Mouse (Mus musculus): ENCODE measurements around the gene Zfp451. TPM values are rescaled to one million over a fixed set of nuclear protein-coding genes. Genes with fewer than 3 reads are reported as not detected.
A peak's percentile ranks its signal among the peaks of the same experiment; 100 is the strongest.
"Not testable (repeated sequence)": the region's sequence is repeated elsewhere in the genome, so short reads cannot be mapped to it uniquely, and the experiment has no call there.

Gene Zfp451
- 28.5 and 31.4 TPM in 2 replicates for polyA plus RNA-seq (2015; fragmentation: Nextera tagmentation; extraction: Ambion mirVana)

DNA sequence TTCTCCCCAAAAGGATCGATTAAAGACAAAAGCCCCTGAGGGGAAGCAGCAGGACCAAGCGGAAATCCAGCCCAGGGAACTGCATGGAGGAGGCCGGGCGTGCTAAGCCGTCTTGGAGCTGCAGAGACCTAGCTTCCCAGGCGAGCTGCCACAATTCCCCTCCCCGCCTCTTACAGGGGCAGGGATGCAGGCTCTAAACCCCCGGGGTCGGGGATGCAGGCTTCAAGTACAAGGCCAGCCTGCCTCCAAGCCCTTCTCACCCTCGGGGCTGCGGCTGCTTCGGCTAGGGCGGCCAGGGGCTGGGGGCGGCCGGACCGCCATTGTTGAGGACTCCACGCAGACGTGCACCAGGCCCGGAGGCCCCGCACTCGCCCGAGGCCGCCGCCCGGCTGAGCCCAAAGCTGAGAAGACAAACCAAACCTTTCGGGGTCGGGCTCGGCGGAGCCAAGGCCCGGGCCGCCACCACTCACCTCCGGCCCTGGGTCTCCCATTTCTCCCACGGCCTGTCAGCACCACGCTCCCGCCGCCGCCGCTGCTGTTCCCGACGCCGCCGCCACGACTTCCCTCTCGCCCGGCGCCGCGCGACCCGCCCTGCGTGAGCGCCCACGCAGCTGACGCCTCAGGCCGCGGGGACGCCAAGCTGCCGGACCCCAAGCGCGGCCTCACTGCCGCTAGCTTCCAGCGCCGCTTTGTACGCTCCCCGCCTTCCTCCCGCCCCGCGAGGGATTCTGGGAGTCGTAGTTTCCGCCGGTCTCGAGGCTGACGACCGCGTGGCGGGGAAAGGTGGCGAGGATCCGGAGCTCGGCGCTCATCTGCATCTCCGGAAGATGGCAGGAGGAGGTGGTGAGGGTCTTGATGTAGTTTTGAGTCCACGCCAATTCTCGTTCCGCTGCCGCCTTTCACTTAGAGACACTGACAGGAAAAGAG lies at the start of gene Zfp451:
Zfp451 (minus strand) TSS at position 728 of the 927 bp plus-strand sequence.
- H3K9me3 ChIP-seq, result no peaks in the 10 kb centered on the region
- peaks cover 29% of the 10 kb centered on the region for H3K36me3 ChIP-seq
- under 1% methylated on average over 84 of the region's 85 CpGs for WGBS
- peak within 1 kb of the TSS; percentile 98 for H3K4me3 ChIP-seq
- peak within 1 kb of the TSS; percentile 78 for H3K4me2 ChIP-seq
- H3K27me3 ChIP-seq, result no peaks in the 10 kb centered on the region
- H3K9ac ChIP-seq, result peak within 1 kb of the TSS; percentile 98
- peaks cover 18% of the 10 kb centered on the region for H3K4me1 ChIP-seq
- H3K27ac ChIP-seq, result peak within 1 kb of the TSS; percentile 92
- ATAC-seq (ENCODE audit: insufficient number of reproducible peaks, insufficient read depth, low FRiP score, low TSS enrichment, low read depth), result peak; percentile 90

DNA sequence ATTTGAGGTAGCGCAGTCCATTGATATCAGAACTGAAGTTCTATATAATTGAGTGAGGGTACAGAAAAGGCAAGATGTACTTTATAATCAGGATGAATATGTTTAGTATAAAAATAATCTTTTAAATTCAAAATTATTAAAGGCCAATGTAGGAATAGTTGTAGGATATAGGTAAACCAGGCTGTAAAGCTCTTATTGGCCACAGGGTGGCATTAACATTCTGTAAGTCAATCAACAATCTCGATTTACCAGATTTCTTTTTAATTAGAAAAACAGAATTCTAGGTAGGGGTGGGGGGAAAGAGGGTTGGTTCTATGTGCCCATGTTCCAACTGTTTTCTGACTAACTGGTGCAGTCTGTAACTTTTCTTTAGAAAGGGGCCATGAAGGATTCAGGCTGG lies 32.4 kb upstream of the Zfp451 start:
- H3K27ac ChIP-seq, result no peak overlapping the region
- no peaks in the 10 kb centered on the region for H3K36me3 ChIP-seq
- WGBS, result 92% methylated on average over 2 of the region's 2 CpGs
- no peaks in the 10 kb centered on the region for H3K9me3 ChIP-seq
- H3K9ac ChIP-seq, result no peak overlapping the region
- no peaks in the 10 kb centered on the region for H3K27me3 ChIP-seq
- no peaks in the 10 kb centered on the region for H3K4me1 ChIP-seq
- no peak overlapping the region for H3K4me3 ChIP-seq
- no peak for ATAC-seq (ENCODE audit: insufficient number of reproducible peaks, insufficient read depth, low FRiP score, low TSS enrichment, low read depth)
- no peak overlapping the region for H3K4me2 ChIP-seq

DNA sequence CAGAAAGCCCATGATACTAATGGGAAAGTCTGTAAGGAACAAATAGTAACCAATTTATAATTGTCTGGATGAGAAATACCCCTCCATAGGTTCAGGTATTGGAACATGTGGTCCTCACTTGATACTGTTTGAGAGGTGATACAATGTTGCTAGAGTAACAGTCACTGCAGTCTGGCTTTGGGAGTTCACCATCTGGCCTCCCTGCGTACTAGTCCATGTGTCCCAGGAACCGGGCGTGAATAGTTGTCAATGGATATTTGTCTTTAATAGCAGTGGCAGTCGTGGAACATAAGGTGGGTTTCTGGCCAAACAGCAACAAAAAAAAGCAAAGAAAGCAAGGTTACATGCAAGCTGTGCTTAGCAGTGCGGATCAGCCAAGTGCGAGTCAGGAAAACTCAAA lies 29.4 kb upstream of the Zfp451 start:
- no peak overlapping the region for H3K4me3 ChIP-seq
- H3K9ac ChIP-seq, result no peak overlapping the region
- no peak overlapping the region for H3K4me2 ChIP-seq
- no peak overlapping the region for H3K27ac ChIP-seq
- ATAC-seq (ENCODE audit: insufficient number of reproducible peaks, insufficient read depth, low FRiP score, low TSS enrichment, low read depth), result no peak
- H3K27me3 ChIP-seq, result no peaks in the 10 kb centered on the region
- H3K36me3 ChIP-seq, result no peaks in the 10 kb centered on the region
- H3K9me3 ChIP-seq, result no peaks in the 10 kb centered on the region
- WGBS, result 85% methylated on average over 6 of the region's 6 CpGs
- no peaks in the 10 kb centered on the region for H3K4me1 ChIP-seq

DNA sequence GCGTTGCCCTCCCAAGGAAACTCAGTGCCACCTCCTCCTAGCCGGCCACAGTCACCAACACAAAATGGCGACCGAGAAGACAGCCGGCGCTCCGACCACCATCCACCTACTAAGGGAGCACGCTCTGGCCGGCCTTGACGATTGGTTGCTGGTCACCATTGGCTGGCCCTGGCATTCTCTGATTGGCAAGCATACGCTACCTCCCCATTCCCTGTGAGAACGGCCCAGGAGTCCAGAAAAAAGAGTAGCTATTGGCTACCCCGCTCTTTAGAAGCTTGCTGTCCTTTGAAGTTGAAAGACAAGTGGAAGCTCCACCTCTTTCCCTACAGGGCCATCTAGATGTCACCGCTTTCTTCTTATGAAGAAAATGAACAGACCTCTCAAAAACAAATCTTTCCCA lies 24.6 kb upstream of the Zfp451 start:
- H3K36me3 ChIP-seq; H3K4me3 ChIP-seq; ATAC-seq (ENCODE audit: insufficient number of reproducible peaks, insufficient read depth, low FRiP score, low TSS enrichment, low read depth); H3K9ac ChIP-seq; H3K4me2 ChIP-seq; H3K27me3 ChIP-seq; H3K9me3 ChIP-seq; H3K4me1 ChIP-seq; H3K27ac ChIP-seq: not testable (repeated sequence)
- WGBS, result 90% methylated on average over 14 of the region's 14 CpGs

DNA sequence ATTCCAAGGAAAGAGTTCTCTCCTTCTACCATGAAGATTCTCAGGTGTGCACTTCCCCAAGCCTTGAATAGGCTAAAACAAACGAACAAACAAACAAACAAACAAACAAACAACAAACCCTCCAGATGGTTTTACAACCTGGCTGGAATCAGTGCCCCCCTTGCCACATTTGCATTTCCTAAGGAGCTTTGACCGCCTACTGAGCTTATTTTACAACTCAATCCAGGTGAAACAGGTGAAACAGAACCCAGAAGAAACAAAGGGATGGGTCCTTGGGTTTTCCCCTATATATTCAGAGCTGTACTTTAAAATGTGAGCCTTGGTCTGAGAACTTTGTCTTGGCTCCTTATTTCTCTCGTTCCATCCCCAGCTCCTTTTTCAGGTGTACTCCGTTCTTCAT lies 16.2 kb upstream of the Zfp451 start:
- no peaks in the 10 kb centered on the region for H3K36me3 ChIP-seq
- no peak overlapping the region for H3K4me3 ChIP-seq
- no peaks in the 10 kb centered on the region for H3K27me3 ChIP-seq
- H3K9ac ChIP-seq, result no peak overlapping the region
- H3K4me2 ChIP-seq, result no peak overlapping the region
- ATAC-seq (ENCODE audit: insufficient number of reproducible peaks, insufficient read depth, low FRiP score, low TSS enrichment, low read depth), result no peak
- no peaks in the 10 kb centered on the region for H3K4me1 ChIP-seq
- H3K27ac ChIP-seq, result no peak overlapping the region
- 73% methylated on average over 4 of the region's 4 CpGs for WGBS
- peaks cover 6% of the 10 kb centered on the region for H3K9me3 ChIP-seq

DNA sequence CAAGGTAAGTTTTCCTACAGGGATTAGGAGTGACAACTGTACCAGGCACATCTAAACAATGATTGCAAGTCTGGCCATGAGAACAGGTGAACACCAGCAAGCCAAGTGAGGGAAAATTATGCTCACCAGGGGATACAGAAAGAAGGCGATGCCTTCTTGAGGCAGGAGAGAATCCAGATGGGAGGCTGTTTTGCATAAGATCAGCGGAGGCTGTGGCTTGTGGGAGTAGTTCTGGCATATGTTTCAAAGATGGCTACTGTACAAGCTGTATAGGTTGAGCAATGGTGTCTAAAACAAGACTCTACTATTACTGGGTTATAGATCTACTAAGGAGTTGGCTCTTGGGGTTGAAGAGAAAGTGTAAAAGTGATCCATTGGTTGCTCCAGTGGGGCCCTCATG lies 3.5 kb upstream of the Zfp451 start:
- Histone ChIP-seq H3K9ac (no peak overlapping the region), H3K27me3 (no peaks in the 10 kb centered on the region), H3K4me1 (peaks cover 10% of the 10 kb centered on the region), H3K36me3 (peaks cover 2% of the 10 kb centered on the region; the same call in 1 of the 2 replicates), H3K4me3 (no peak overlapping the region), H3K9me3 (no peaks in the 10 kb centered on the region), H3K27ac (no peak overlapping the region), H3K4me2 (no peak overlapping the region)
- WGBS, result 78% methylated on average over 2 of the region's 2 CpGs
- no peak for ATAC-seq (ENCODE audit: insufficient number of reproducible peaks, insufficient read depth, low FRiP score, low TSS enrichment, low read depth)

DNA sequence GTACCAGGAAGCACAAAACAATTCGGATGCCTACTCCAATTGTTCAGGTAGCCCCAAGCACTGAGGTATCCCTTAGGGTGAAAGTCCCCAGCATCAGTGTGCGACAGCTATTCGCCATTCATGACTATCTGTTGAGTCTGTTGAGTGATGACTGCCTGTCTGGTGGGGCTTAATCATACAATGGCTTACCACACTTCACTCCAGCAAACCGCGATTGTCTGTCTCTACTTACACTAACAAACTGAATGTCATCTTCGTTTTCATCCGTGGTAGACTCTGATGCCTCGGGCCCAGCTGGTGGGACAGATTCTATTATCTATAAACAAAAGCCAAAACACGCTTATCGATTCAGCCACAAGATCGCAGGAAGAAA lies 914 bp downstream of the Zfp451 start:
- Histone ChIP-seq H3K9me3 (no peaks in the 10 kb centered on the region), H3K9ac (peak overlapping the region; percentile 98), H3K27me3 (no peaks in the 10 kb centered on the region), H3K4me2 (peak overlapping the region; percentile 78), H3K27ac (peak overlapping the region; percentile 92), H3K36me3 (peaks cover 32% of the 10 kb centered on the region), H3K4me3 (peak overlapping the region; percentile 98), H3K4me1 (peaks cover 18% of the 10 kb centered on the region)
- no peak for ATAC-seq (ENCODE audit: insufficient number of reproducible peaks, insufficient read depth, low FRiP score, low TSS enrichment, low read depth)
- 7% methylated on average over 11 of the region's 11 CpGs for WGBS

DNA sequence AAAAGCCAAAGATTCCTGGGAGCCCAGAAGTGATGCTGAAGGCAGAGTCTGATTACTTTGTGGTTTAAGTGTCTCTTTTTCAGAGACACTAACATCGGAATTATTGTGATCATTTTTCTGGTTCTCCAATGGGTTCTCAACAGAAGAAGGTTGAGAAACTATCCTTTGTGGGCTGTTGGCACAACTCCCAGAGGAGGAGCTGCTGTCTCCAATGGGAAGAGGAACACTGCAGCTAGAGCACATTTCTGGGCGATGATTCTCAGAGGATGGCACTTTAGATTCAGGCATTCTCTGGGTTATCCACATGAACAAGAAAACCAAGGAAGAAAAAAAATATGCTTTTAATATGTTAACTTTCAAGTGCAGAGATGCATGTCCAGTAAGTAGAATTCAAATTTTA lies 11.1 kb downstream of the Zfp451 start:
- no peak for ATAC-seq (ENCODE audit: insufficient number of reproducible peaks, insufficient read depth, low FRiP score, low TSS enrichment, low read depth)
- Histone ChIP-seq H3K4me3 (no peak overlapping the region), H3K36me3 (peaks cover 72% of the 10 kb centered on the region), H3K9me3 (no peaks in the 10 kb centered on the region), H3K27ac (no peak overlapping the region), H3K4me2 (no peak overlapping the region), H3K4me1 (no peaks in the 10 kb centered on the region), H3K27me3 (no peaks in the 10 kb centered on the region), H3K9ac (no peak overlapping the region)
- WGBS, result 92% methylated on average over 2 of the region's 2 CpGs

DNA sequence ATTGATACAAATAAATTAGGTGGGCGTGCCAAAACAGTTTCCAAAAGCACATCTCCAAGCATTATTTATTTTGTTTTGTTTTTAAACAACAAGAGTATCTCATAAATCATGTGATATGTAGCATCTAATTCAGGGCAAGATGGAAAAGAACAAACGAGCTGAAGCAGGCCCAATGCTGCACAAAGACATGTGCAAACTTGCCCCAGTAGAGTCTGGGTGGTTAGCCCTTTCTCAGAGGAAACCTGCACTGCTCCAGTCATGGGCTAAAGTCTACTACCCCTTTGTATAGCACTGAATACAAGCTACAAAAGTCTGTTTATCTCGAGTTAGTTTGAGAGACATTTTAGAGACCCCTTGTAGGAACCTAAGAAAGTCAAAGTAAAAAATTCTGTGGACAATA lies 14.8 kb downstream of the Zfp451 start:
- Histone ChIP-seq H3K36me3 (peaks cover 70% of the 10 kb centered on the region), H3K27ac (no peak overlapping the region), H3K4me3 (no peak overlapping the region), H3K9ac (no peak overlapping the region), H3K4me1 (no peaks in the 10 kb centered on the region), H3K9me3 (no peaks in the 10 kb centered on the region), H3K4me2 (no peak overlapping the region), H3K27me3 (no peaks in the 10 kb centered on the region)
- 85% methylated on average over 3 of the region's 3 CpGs for WGBS
- no peak for ATAC-seq (ENCODE audit: insufficient number of reproducible peaks, insufficient read depth, low FRiP score, low TSS enrichment, low read depth)

DNA sequence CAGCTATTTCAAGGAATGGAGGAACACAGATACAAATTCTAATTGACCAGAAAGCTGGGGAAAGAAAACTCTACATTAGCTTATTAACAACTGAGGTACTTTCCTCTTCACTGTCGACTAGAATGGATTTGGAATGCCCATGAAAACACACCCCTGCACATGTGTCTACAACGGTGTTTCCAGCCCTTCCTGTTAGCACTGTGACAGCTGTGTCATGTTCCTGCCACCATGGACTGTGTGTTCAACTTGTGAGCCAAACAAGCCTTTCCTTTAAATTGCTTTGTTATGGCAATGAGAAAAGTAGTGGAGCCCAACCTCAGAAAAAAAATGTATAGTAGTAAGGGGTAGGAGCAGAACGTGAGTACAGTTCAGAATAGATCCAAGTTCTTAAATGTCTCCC lies 25.9 kb downstream of the Zfp451 start:
- Histone ChIP-seq H3K4me1 (no peaks in the 10 kb centered on the region), H3K4me3 (no peak overlapping the region), H3K9me3 (no peaks in the 10 kb centered on the region), H3K27ac (no peak overlapping the region), H3K27me3 (no peaks in the 10 kb centered on the region), H3K9ac (no peak overlapping the region), H3K4me2 (no peak overlapping the region), H3K36me3 (peaks cover 15% of the 10 kb centered on the region)
- 56% methylated on average over 3 of the region's 3 CpGs for WGBS
- no peak for ATAC-seq (ENCODE audit: insufficient number of reproducible peaks, insufficient read depth, low FRiP score, low TSS enrichment, low read depth)

DNA sequence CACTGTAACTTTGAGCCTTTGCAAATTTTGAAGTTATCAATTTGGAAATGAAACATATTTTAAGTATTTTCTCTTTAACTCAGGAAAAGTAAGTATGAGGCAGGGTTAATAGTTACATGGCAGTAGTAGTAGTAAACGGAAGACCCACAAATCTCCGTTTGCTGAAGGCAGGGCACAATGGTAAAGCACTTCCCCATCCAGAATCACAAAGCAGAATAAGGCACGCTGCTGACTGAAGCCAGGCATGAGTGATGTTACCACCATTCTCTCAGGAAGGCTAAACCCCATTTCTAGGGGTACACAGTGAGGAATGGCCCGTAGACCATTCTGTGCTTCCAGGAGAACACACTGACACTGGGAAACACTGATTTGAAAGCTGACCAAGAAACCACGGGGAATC lies 26.3 kb downstream of the Zfp451 start:
- ATAC-seq (ENCODE audit: insufficient number of reproducible peaks, insufficient read depth, low FRiP score, low TSS enrichment, low read depth), result no peak
- 84% methylated on average over 5 of the region's 5 CpGs for WGBS
- Histone ChIP-seq H3K9me3 (no peaks in the 10 kb centered on the region), H3K4me3 (no peak overlapping the region), H3K4me1 (no peaks in the 10 kb centered on the region), H3K4me2 (no peak overlapping the region), H3K27me3 (no peaks in the 10 kb centered on the region), H3K9ac (no peak overlapping the region), H3K27ac (no peak overlapping the region), H3K36me3 (peaks cover 17% of the 10 kb centered on the region)

DNA sequence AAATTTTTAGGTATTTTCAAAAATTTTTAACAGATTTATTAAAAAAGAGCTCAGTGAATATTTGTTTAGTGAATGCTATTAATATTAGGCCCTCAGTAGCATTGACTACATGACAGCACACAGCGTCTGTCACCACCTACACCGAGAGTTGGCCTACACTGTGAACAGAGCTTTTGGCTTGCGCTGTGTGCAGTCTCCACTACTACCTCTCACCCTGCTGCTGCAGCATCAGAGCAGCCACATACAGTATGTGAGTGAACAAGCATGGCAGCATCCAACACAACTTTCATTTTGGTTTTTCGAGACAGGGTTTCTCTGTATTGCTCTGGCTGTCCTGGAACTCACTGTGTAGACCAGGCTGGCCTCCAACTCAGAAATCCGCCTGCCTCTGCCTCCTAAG lies 29.8 kb downstream of the Zfp451 start:
- no peak for ATAC-seq (ENCODE audit: insufficient number of reproducible peaks, insufficient read depth, low FRiP score, low TSS enrichment, low read depth)
- Histone ChIP-seq H3K9me3 (no peaks in the 10 kb centered on the region), H3K9ac (no peak overlapping the region), H3K27ac (no peak overlapping the region), H3K36me3 (peaks cover 25% of the 10 kb centered on the region), H3K27me3 (no peaks in the 10 kb centered on the region), H3K4me1 (no peaks in the 10 kb centered on the region), H3K4me2 (no peak overlapping the region), H3K4me3 (no peak overlapping the region)
- 96% methylated on average over 5 of the region's 5 CpGs for WGBS

All from embryonic facial prominence, embryonic 13.5 days (tissue).